In genomic region chr14:103099238-103099933, GRCm38 (mm10) we compare ENCODE assay signal across 8 mouse cellular contexts. TPM values are rescaled to one million over a fixed set of nuclear protein-coding genes. Genes with fewer than 3 reads are reported as not detected.
A peak's percentile ranks its signal among the peaks of the same experiment; 100 is the strongest.
DNase-seq lines count a peak whose midpoint lies in the region; ATAC-seq and TF ChIP-seq lines count a peak whose summit lies in the region.

Gene Fbxl3 (minus strand): TSS chr14:103099566.

- peaks cover 23% of the 10 kb centered on the region for H3K36me3 ChIP-seq in hindbrain, embryonic 10.5 days
- H3K36me3 ChIP-seq in lung, postnatal 0 days (ENCODE audit: insufficient read depth, low read length), result no peaks in the 10 kb centered on the region

- H3K27ac ChIP-seq in hindbrain, embryonic 10.5 days, result peak within 1 kb of the TSS; percentile 99
- peak within 1 kb of the TSS; percentile 100 for H3K27ac ChIP-seq in lung, postnatal 0 days (ENCODE audit: low read length)

- under 1% methylated on average over 88 of the region's 88 CpGs for WGBS in hindbrain, embryonic 10.5 days
- WGBS in lung, postnatal 0 days, result 1% methylated on average over 47 of the region's 88 CpGs

- peak; percentile 61 for ATAC-seq in frontal cortex, adult (ENCODE audit: low TSS enrichment)
- ATAC-seq in lung, postnatal 0 days, result peak; percentile 94

- peak within 1 kb of the TSS; percentile 86 for H3K4me3 ChIP-seq in hindbrain, embryonic 10.5 days
- peak within 1 kb of the TSS; percentile 97 for H3K4me3 ChIP-seq in lung, postnatal 0 days (ENCODE audit: low read depth, low read length)

- peak; percentile 50; the same call in 1 of the 2 replicates for TF ChIP-seq EP300 in lung, postnatal 0 days (IDR thresholded peaks at IDR 0.05)

- H3K4me2 ChIP-seq in lung, postnatal 0 days (replicated peaks; ENCODE audit: low read depth, low read length), result peak within 1 kb of the TSS; percentile 52

- peaks cover 32% of the 10 kb centered on the region for H3K4me1 ChIP-seq in hindbrain, embryonic 10.5 days (replicated peaks)
- H3K4me1 ChIP-seq in lung, postnatal 0 days (ENCODE audit: insufficient read depth, low read depth, low read length), result peaks cover 18% of the 10 kb centered on the region; the same call in 1 of the 2 replicates

- DNase-seq in MN1 (ENCODE audit: low spot score), result peak; percentile 93
- peak; percentile 91 for DNase-seq in cerebellum, adult 9-10 months
- DNase-seq in hindbrain, embryonic 10.5 days (ENCODE audit: low spot score), result peak; percentile 89
- peak; percentile 91 for DNase-seq in layer of hippocampus, adult 9-11 months
- peak; percentile 98 for DNase-seq in lung, postnatal 0 days (ENCODE audit: low spot score)
- DNase-seq in ovary, postnatal 14 days (ENCODE audit: low spot score), result peak; percentile 82
- DNase-seq in thymus, postnatal 14 days, result peak; percentile 87

- H3K27me3 ChIP-seq in hindbrain, embryonic 10.5 days (ENCODE audit: insufficient read depth, poor library complexity, severe bottlenecking), result no peaks in the 10 kb centered on the region
- H3K27me3 ChIP-seq in lung, postnatal 0 days (replicated peaks; ENCODE audit: insufficient read depth, low read length), result no peaks in the 10 kb centered on the region

- H3K9ac ChIP-seq in lung, postnatal 0 days (replicated peaks; ENCODE audit: low read depth), result peak within 1 kb of the TSS; percentile 100

- no peaks in the 10 kb centered on the region for H3K9me3 ChIP-seq in hindbrain, embryonic 10.5 days
- no peaks in the 10 kb centered on the region for H3K9me3 ChIP-seq in lung, postnatal 0 days (ENCODE audit: low read length)

- TF ChIP-seq CTCF in lung, postnatal 0 days (IDR thresholded peaks at IDR 0.05), result no peak

RNA-seq across cellular contexts. Expression of gene Fbxl3, which starts in this region (rescaled TPM):
- polyA plus RNA-seq in hindbrain, embryonic 10.5 days (2016; fragmentation: Nextera tagmentation; extraction: Ambion mirVana), result 13.1 and 14.2 TPM in 2 replicates
- 31.6 and 35.4 TPM in 2 replicates for polyA plus RNA-seq in lung, postnatal 0 days (2015; fragmentation: Nextera tagmentation; extraction: Ambion mirVana)

Comparison
In these comparisons a context has a peak if more than half of its experiments do, and no peak if none do; other contexts are left out.
1. Peak in every context shown above with its lines: DNase-seq, ATAC-seq, H3K4me3 ChIP-seq and H3K27ac ChIP-seq.